Mouse (Mus musculus) frontal cortex, postnatal 36 days (tissue): Measurements from ENCODE around the gene Ninj1.
A peak's percentile ranks its signal among the peaks of the same experiment; 100 is the strongest.

Experiments
- DNase-seq, 2 experiments: peaks; one replicate each; pipeline ENCODE4 v3.0.0; 2022; ENCODE audit warnings: low spot score in 2 of 2

Gene Ninj1

DNA sequence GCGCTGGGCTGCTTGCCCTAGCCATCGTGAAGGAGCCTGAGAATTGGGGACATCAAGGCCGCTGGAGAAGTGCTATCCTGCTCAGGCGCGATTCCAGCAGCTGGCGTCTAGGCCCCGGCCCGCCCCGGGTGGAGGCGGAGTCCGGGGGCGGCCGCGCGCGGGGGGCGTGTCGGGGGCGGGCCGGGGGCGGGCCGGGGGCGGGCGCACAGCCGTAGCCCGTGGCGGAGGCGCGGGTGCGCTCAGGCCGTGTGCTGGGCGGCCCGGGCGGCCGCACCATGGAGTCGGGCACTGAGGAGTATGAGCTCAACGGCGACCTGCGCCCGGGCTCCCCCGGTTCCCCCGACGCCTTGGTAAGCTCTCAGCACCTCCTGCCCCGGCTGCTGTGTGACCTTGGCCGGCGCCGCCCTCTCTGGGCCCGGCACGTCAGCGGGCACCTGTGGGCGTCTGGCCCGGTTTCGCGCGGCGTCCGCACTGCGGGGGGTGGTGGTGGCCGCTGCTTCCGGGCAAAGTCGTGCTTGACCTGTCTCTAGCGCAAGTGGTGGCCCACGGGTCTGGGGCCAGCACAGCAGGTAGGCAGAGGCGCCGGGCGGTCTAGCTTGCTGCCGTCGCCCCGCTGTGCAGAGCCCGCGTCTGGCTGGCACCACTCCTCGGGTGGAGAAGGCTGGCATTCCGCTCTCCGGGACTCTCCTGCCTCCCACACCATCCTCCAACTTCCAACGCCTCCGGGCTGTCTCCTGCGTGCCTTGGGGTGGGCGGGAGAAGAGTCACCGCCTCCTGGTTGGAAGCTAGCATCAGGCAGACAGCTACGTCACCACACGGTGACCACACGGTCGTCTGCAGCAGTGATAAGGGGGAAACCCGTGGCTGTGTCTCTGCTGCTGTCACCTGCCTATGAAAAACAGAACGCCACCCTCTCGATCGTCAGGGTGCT lies at the start of gene Ninj1:
Gene Ninj1 (plus strand): TSS at position 198 of the 931 bp plus-strand sequence.
- peak; percentile 74 for DNase-seq

DNA sequence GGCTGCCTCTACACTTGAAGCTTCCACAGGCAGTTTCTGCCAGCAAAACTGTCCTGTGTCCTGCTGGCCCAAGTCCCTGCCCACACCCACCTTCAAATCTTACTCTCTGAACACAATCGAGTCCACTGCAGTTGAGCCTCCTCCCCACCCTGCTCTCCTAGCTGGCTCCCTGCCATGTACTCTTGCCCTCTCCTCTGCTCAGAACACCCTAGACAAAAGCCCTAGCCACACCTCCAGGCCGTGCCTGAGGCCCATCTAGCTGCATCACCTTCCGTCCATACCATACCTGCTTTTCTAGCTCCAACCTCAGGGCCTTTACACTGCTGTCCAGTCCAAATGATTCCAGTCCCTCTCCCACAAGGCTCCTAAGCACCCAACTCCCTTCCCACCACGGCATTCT lies 46.7 kb upstream of the Ninj1 start:
- no peak for DNase-seq

DNA sequence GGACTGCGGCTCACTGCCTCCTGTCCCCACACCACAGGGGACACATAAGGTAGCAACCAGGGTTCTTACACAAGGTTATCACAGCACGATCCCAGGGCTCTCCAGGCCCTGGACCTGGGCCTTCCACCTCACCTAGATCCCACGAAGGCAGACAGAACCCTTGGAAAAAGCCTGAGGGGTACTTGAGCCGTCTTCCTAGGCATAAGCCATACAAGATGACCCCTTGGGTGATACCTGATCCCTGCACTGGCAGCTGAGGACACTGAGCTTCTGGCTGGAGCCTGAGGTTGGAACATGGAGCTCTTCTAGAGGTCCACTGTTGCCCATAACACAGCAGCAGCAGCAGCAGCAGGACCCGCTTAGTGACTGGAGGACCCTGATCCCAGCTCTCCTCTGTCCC lies 44.9 kb upstream of the Ninj1 start:
- DNase-seq: no peak

DNA sequence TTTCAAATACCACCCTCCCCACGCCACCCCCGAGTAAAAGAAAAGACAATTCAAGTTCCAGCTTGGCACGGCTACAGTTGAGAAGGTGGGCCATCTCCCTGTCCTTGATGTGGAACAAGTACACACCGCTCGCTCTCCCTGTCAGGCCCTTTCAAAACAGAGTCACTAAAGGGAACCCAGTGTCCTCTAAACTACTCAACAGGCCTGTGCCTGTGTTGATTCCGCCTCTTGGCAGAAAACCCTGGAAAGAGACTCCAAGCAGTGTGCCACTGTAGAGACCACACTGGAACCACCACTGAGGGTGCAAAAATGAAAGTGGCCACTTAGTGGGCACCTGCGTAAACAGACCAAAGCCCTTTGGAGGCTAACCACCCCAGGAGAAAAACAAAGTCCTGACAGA lies 44.0 kb upstream of the Ninj1 start:
- DNase-seq: no peak

GRCm38 (mm10) chr13:49144451-49144850 lies 42.8 kb upstream of the Ninj1 start:
- DNase-seq: no peak

- DNase-seq: peak in 1 of 2 experiments; percentile 23
Observed at GRCm38 (mm10) chr13:49145396-49145795, 41.9 kb upstream of the Ninj1 start.

GRCm38 (mm10) chr13:49146040-49146697 lies 41.1 kb upstream of the Ninj1 start:
- DNase-seq: peak in 1 of 2 experiments; percentile 28

DNA sequence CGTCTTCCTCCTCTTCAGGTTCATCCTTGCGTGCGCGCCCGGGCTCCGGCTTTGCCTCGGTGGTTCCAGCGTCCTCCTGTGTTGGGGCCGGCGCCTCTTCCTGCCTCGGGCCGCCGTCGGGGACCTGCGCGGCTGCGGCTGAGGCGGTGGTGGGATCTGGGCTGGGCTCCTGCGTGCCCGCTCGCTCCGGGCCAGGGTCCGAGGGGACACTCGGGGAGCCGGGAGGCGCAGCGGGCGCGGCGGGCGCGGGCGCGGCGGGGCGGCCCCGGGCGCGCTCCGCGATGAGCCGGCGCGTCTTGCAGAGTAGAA lies 40.6 kb upstream of the Ninj1 start:
- DNase-seq: no peak

DNA sequence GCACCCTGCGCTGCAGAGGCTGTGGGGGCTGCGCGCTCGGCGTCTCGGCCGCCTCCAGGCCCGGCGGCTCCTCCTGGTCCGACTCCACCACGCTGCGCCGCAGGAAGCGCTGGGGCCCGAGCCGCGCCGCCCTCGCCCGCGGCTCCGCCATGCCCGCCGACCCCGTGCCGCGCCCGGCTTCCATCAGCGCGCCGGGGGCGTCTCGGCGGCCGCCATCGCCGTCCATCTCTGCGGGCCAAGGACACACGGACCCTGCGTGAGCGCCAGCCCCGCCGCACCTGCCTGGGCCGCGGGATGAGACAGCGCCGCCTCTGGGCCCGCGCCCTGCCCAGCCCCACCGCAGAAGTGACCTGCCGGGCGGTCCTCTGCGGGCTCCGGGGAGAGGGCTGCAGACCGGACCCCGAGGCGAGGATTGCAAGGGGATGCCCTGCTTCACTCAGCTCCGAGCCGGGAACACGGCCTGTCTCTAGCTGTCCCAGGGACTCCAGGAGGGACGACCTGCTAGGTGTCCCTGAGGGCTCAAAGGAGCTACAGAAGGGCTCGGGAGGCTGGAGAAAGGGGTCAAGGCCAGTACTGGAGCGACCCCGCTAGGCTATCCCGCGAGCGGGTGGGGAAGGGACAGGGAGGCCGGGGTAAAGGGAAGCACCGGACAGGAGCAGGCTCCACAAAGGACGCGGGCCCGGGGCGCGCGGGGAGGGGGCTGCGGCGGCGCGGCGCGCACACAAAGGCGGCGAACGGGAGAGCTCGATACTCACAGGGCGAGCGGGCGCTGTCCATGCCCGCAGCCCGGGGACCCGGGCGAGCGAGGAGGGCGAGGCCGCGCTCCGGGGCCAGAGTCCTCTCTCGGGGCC lies 40.1 kb upstream of the Ninj1 start:
- peak; percentile 66 to 68 for DNase-seq

DNA sequence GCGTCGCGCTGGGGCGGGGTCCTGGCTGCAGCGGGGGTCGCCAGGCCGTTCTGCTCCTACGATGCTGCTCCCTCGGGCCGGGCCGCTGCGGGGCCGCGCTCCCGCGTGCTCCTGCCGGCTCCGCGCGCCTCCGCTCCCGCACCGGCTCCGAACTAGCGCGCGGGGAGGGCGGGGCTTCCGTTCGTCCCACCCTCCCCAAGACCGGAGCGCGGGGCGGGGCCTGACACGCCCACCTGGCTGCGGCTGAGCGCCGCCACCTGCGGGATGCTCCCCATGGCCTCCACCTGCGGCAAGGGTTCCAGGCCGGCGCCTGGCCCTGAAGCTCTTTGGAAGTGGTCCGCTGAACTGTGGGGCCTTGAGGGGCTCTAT lies 39.4 kb upstream of the Ninj1 start, which contains the start of gene Wnk2:
Gene Wnk2 (minus strand): TSS at position 157 of the 369 bp plus-strand sequence.
- DNase-seq: peak; percentile 85 to 86

DNA sequence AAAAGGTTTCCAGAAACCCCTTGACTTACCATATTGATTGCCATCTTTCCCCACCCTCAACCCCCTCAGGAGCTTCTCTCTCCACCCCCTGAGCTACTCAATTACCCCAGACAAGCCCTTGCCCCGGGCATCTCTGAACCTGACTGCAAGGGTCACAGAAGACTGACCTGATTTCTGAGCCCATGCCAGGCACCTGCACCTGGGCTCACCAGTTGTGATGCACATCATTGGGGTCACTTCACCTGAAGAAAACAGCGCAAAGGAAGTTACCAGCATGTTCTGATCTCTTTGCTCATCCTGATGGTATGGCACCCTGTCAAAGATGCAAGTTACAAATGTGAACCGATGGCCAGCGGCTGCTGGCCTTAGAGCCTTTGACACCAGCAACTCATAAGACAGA lies 38.6 kb upstream of the Ninj1 start:
- no peak for DNase-seq

GRCm38 (mm10) chr13:49154028-49154427 lies 33.3 kb upstream of the Ninj1 start:
- no peak for DNase-seq

DNA sequence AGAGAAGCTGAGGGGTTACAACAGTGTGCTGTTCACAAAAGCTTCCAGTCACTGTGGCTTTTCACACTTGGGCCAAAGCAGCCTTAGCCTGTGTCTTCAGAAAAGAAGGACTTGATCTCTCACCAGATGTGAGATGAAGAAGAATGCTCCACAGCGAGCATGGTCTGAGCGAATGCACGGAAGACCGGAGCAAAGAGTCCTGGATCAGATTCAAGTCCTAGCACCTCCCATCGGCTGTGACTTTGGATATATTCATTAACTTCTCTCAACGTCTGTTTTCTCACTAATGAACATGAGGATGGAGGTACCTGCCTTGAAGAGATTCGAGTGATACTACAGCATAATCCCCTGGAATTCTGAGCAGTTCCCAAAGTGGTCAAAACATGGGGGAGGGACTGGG lies 32.7 kb upstream of the Ninj1 start:
- no peak for DNase-seq

DNA sequence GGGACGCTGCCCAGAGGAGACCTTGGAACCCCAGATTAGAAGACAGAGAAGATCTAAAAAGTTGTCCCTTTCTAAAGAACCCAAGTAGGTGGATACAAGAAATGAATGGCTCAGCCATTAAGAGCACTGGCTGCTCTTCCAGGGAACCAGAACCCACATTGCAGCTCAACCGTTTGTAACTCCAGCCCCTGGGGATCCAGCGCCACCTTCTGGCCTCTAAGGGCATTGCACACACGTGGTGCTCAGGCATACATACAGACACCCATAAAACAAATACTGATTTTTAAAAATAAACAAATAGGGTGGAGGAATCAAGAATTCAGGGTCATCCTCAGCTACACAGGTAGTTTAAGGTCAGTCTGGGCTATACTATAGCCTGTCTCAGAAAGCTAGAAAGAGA lies 30.6 kb upstream of the Ninj1 start:
- no peak for DNase-seq

DNA sequence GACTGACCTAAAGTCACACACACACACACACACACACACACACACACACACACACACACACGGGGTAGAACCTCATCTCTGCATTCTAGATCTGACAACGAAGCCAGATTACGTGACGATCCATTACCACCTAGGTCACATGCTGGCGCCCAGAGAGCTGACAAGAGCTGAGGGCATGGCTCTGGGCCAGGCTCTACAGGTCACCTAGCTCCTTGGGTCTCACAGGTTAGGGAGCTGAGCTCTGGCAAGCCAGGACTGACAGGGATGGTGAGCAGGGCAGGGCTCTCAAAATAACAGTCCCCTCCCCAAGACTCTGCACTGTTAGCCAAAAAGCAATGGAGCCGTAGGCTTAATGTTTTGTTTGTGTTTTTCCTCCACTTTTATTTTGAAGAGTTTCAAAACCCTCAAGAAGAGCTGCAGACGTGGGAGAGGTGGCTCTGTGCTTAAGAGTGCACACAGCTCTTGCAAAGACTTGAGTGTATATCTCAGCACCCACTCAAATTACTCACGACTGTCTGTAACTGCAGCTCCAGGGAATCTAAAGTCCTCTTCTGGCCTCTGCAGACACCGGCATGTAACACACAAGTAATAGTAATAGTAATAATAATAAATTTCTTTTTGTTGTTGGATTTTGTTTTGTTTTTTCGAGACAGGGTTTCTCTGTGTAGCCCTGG lies 29.1 kb upstream of the Ninj1 start:
- DNase-seq: no peak

DNA sequence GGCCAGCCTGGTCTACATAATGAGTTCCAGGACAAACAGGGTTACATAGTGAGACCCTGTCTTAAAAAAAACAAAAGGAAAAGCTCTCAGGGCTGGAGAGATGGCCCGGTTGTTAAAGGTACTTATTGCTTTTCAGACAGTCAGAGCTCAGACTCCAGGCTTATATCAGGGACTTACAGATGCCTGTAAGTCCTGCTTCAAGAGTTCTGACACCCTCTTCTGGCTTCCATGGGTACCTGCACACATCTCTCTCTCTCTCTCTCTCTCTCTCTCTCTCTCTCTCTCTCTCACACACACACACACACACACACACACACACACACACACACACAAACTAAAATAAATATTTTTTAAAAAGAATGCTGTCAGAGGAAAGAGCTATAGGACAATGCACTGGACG lies 26.0 kb upstream of the Ninj1 start:
- no peak for DNase-seq

DNA sequence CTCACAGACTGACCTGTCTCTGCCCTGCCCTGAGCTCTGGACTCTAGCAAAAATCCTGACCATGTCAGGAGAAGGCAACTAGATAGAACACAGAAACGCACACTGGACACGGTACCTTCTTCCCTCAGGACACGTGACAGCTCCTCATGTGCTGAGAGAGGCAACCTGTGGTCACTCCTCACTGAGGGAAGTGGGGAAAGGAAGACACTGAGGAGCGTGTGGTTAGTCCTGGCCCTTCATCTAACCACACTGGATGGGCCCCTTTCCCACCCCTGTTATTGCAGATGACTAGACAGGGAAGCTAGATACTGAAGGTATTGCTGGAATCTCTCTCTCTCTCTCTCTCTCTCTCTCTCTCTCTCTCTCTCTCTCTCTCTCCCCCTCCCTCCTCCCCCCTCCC lies 24.6 kb upstream of the Ninj1 start:
- no peak for DNase-seq

- no peak for DNase-seq
Observed at GRCm38 (mm10) chr13:49163645-49164044, 23.6 kb upstream of the Ninj1 start.

DNA sequence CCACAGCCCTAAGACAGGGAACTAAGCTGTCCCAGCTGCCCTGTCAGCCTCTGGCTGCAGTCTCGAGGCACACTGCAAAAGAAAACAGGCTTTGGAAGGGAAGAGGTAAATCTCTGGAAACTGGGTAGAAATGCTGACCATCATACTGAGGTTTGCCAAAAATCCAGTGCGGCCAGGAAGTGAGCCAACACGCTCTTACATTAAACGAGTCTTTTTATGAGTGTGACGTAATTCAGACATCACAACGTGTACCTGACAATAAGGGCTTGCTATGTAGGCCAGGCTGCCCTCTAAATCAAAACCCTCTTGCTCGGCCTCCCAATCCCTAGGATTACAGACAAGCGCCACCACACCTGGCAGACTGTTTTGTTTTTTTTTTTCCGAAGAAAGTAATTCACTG lies 20.2 kb upstream of the Ninj1 start:
- no peak for DNase-seq

DNA sequence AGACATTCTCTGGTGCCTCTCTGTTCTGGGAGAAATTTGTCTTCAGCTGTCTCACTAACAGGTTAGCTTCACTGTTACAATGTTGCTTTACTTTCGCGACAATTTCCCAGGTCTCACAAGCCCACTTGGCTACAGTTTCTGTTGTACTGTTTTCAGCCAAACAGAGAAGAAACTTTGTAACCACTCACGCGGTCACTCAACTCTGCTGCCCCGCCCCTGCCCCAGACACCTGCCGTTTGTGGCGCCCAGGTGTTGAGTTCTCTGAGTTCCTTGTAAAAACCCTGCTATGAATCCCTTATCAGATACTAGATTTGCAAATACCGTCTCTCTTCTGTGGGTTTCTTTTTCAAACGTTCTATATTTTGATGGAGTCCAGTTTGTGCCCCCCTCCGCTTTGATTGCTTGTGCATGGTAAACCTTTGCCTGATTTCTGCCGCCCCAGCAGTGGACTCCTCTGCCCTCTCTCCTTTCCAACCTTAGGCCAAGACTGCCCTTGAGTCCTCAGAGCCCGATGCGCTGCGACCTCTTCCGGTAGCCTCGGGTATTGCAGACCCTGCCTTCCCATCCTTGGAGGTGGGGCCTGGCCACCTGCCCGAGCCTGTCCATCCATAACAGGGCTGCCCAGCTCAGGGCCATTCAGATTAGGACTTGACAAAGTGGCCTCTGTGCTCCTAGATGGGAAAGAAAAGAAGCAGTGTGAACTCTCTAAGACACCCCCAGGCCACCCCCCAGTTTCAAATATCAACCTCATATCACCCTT lies 17.7 kb upstream of the Ninj1 start:
- DNase-seq: peak; percentile 88 to 89

DNA sequence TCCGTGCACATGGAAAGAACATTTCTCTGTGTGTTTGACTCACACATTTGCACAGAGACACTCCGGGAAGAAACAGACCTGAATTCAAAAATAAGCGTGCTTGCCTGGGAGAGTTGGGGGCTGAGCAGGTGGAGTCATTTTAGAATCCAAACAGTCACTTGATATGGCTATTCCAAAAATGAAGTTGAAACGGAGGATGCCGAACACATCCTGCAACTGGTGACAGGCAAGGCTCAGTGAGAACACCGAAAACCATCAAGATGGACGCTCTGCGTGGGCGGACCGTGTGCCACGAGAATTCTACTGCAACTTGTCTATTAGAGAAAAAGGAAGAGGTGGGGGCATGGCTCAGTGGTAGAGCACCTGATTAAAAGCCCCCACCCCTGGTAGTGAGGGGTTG lies 16.7 kb upstream of the Ninj1 start:
- peak; percentile 39 to 51 for DNase-seq
